Mouse (Mus musculus) yolk sac, embryonic 10.5 days (tissue): Measurements from ENCODE around the gene Soga1.

Experiments used
- DNase-seq: peaks from one replicate; pipeline ENCODE4 v3.0.0-alpha.2; 2017; ENCODE audit warnings: low spot score

Soga1 gene

GRCm38 (mm10) chr2:156982864-156983263, 96.2 kb downstream of the Soga1 start:
- DNase-seq, result no peak

- no peak for DNase-seq
These were observed 97.8 kb downstream of the Soga1 start for GRCm38 (mm10) chr2:156981291-156981690.

- no peak for DNase-seq
These were observed 99.0 kb downstream of the Soga1 start for GRCm38 (mm10) chr2:156980059-156980458.

GRCm38 (mm10) chr2:156976711-156977110, 102.3 kb downstream of the Soga1 start:
- no peak for DNase-seq

- DNase-seq, result no peak
These were observed 104.1 kb downstream of the Soga1 start for GRCm38 (mm10) chr2:156974967-156975366.

GRCm38 (mm10) chr2:156973316-156974100, 105.5 kb downstream of the Soga1 start:
- no peak for DNase-seq

GRCm38 (mm10) chr2:156970253-156970652, 108.8 kb downstream of the Soga1 start:
- DNase-seq, result no peak

- no peak for DNase-seq
These were observed 110.6 kb downstream of the Soga1 start for GRCm38 (mm10) chr2:156968501-156968900.

GRCm38 (mm10) chr2:156967388-156967787, 111.7 kb downstream of the Soga1 start:
- no peak for DNase-seq
